Mouse (Mus musculus) spleen, postnatal 14 days (tissue): ENCODE measurements at regions not wholly inside any gene's neighbourhood (a gene's known extent, or its start where the extent isn't known, plus 50 kb on each side); places are given as distances from the start of the nearest gene placed in this dataset.

Source experiments
- DNase-seq, 2 experiments: peaks; one replicate each; pipeline ENCODE4 v3.0.0; 2021 to 2022; ENCODE audit warnings: low spot score in 2 of 2

- DNase-seq, result no peak
These were observed 86.3 kb downstream of the Hhipl2 start for GRCm38 (mm10) chr1:183504103-183504841.

GRCm38 (mm10) chr1:183507893-183508292, 89.9 kb downstream of the Hhipl2 start:
- DNase-seq, result no peak

DNA sequence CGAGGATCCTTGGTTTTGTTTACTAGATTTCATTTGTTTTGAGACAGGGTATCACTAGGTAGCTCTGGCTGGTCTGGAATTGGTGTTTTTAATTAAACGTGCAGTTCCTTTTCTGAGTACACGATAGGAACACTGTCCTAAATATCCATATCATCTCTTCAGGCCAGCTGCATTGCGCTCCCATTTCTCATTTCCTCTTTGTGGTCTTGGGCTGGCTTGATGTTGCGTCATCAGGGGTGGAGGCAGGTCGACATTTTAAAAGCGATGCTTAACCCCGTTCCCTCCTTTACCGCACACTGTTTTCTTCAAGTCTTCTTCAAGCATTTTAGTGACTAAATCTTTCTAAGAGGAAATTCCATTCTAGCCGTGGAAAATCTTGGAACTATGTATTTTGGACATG, 92.7 kb downstream of the Hhipl2 start:
- DNase-seq, result no peak

DNA sequence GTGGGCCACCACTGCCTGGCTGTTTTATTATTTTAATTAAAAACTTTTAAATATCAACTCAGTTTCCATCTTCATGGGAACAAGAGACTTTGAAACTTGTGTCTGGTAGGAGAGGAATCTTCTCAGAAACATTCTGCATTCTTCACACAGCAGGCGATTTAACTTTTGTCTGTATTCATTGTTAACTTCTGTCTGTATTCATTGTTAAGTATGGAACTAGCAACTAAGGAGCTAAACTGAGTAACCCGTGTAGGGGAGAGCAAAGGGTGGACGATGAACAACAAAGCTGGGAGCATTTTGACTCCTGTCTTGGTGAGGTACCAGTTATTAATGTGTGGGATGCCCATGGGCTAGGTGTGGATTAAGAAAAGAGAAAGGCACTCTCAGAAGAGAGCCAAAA, 95.9 kb downstream of the Hhipl2 start:
- DNase-seq, result no peak

- DNase-seq, result no peak
These were observed 96.4 kb downstream of the Hhipl2 start for GRCm38 (mm10) chr1:183514281-183514983.

GRCm38 (mm10) chr1:183514984-183515287, 96.9 kb downstream of the Hhipl2 start:
- no peak for DNase-seq

- DNase-seq, result no peak
These were observed 98.2 kb downstream of the Hhipl2 start for GRCm38 (mm10) chr1:183516167-183516566.

GRCm38 (mm10) chr1:183517236-183517635, 99.2 kb downstream of the Hhipl2 start:
- DNase-seq, result no peak

DNA sequence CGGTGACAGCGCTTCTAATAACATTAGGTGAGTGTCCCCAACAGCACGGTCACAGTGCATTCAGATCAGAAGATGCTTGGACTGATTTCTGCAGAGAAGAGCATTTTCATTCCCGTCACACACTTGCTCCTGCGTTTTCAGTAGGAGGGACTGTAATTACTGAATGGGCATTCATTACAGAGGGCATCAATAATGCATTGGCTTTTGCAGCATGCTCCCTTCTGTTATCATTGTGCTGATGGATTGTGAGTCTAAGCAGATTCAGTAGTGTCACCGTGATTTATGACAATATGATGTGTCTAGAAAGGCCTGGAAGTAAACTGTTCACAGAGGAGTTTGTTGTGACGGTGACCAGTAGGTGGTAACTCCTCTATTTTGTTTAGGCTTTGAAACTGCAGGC, 103.6 kb downstream of the Hhipl2 start:
- DNase-seq, result no peak

DNA sequence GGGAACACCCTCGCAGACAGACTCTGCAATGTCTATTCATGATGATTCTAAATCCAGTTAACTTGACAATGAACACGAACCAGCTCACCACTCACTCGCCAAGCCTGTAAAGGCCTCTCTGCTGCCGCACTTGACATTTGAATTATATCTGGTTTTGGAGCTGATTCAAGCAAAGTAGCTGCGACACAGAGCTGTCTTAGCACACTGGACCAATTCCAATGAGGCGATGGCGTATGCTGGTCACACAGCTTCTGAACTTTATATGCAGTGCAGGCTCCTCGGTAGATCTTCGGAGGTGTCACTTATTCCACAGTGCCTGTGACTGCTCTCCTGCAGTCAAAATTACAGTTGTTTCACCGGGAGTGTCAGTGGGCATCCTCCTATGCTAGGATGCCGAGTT, 115.4 kb downstream of the Hhipl2 start:
- no peak for DNase-seq

DNA sequence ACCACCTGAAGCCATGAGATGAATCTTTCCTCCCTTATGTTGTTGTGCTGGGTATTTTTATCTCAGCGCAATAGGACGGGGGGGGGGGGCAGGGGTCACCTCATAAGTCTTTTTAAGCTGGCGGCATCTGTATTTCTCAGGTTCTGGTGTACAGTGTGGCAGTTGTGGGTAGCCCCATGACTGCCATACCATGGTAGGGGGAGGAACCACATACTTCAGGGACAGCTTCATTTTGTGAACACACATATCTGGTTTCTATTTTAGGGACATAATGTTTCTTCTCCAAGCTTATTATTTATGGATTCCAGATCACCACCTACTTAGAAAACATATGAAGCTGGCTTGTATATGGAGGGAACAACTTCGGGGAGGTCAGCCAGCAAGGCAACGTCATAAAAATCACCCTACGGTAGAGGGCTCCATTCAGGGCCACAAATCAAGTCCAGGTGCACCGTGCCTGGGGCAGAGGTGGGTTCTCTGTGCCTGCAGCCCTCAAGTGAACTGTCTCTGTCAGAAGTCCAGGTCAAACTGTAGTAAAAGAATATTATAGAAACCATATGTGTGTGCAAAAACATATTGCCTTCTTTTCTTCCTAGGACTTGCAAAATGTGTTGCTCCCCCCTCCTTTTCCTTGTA, 130.9 kb downstream of the Hhipl2 start:
- no peak for DNase-seq

- no peak for DNase-seq
These were observed 134.6 kb downstream of the Hhipl2 start for GRCm38 (mm10) chr1:183552617-183553016.

DNA sequence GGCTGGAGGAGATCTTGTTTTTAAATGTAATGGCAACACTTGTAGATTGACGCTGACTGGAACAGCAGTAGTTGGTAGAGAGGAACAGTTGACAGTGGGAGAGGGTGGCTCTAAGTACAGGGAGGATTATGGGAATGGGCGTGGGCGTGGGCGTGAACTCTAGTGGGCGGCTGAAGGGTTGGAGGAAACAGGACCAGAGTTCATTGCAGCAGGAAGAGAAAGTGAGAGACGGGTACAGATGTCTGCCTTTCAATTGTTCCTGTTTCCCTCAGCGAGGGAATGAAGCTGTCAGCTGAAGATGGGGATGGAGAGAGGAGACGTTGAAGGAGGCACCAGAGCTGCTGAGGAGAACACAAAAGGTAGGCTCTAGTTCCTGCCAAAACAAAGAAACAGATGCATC, 135.2 kb downstream of the Hhipl2 start:
- DNase-seq, result no peak

GRCm38 (mm10) chr1:183562853-183563252, 144.8 kb downstream of the Hhipl2 start:
- DNase-seq, result no peak

GRCm38 (mm10) chr1:183573621-183574585, 155.9 kb downstream of the Hhipl2 start:
- no peak for DNase-seq

DNA sequence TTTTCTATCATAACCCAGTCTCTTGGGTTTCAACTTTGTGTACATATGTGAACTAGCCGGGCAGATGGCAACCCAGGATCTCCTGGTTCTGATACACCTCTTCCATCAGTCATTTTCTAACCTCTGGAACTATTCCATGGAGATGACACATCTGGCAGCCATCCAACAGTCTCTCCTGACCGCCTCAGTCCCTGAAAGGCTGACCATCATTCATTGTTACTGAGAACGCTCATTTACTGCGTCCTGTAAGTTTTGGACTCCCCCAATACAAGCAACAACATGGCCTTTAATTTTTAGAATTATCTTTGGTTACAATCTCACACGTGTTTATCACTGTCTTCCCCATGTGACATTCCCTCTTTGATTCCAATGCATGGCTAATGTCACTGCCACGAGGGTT, 166.8 kb downstream of the Hhipl2 start:
- no peak for DNase-seq

DNA sequence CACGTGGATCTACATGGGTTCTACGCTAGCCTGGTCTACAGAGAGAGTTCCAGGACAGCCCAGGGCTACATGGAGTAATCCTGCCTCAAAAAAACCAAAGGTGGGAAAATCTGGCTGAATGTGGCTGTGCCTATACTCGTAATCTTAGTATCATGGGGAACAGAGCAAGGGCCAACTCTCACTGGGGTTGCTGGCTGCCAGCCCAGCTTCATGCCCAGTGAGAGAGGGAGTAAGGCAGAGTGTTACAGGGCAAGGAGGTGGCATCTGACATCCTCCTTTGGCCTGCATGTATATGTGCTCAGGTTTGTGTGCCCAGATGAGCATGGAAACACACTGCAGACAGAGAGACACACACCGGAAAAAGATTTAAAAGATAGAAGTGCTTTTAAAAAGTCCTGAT, 168.4 kb downstream of the Hhipl2 start:
- no peak for DNase-seq

- no peak for DNase-seq
These were observed 177.3 kb downstream of the Hhipl2 start for GRCm38 (mm10) chr1:183595306-183595705.

- DNase-seq, result no peak
These were observed 182.5 kb downstream of the Hhipl2 start for GRCm38 (mm10) chr1:183600466-183600865.

DNA sequence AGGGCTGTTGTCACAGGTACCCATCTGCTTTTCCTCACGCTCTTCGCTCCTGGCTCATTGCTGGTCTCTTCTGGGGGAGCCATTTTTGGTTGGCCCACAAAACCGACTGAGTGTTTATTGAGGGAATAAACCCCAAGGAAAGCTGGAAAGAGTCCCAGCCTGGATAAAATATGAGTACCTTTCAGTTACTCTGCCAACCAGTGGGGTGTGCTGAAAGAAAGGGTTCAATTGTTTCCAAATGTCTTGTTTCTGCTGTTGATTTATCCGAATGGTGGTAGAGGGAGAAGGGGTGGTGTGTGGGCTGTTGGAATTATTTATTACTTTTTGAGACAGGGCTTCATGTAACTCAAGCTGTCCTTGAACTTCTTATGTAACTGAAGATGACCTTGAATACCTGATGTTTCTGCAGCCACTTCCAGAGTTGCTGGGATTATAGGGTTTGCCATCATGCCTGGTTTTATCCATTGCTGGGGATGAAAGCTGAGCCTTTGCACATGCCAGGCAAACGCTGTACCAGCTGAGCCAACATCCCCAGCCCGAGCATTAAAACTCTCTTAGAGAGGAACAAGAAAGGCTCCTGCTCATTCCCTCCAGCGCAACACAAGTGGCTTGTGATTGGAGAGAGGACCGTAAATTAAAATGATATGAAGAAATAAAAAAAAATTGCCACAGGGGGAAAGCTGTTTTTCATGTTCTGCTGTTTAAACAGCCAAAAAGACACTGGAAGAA, 194.1 kb downstream of the Hhipl2 start:
- DNase-seq, result no peak

- DNase-seq, result no peak
These were observed 201.5 kb downstream of the Hhipl2 start for GRCm38 (mm10) chr1:183619451-183620059.
